Mouse (Mus musculus): ENCODE results near the gene Cyp11a1. TPM values are rescaled to one million over a fixed set of nuclear protein-coding genes. Genes with fewer than 3 reads are reported as not detected.

Gene Cyp11a1
- polyA plus RNA-seq, 1 experiment, result 93.4 TPM

DNA sequence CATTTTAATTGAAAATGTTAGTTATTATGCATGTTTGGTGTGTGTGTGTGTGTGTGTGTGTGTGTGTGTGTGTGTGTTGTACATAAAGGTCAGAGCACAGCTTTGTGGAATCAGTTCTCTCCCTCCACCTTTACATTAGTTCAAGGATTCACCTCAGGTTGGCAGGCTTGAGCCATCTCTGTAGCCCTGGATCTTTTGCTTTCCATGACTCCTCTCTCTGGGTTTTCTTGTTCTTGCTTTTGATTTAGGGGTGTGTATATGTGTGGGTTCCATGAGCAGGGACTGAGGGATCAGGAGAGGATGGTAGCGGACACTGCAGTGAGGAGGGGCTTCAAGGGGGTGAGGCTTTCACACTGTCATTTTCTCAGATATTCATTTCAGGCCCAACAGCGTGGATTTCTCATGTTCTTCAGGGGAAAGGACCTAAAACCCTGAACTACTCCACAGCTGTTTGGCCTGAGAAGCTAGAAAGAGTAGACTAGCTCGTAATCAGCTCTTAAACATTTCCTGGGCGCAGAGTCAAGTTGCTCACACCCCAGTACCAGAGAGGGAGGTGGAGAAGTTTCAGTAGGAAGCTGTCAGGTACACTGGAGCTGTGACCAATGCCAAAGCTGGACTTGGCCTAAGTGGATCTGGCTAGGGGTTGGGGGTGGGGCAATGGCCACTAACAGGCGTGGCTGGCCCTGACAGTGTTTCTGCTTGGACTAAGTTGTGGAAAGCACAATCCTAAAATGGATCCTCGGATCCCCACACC, 59.9 kb downstream of the Cyp11a1 start:
- no peak overlapping the region for H3K4me3 ChIP-seq (ENCODE audit: control insufficient read depth, low read depth, low read length)
- no peak overlapping the region for H3K27ac ChIP-seq (ENCODE audit: control insufficient read depth, insufficient read depth, low read depth, low read length)
- TF ChIP-seq CTCF (IDR thresholded peaks at IDR 0.05; ENCODE audit: control insufficient read depth, insufficient read depth, insufficient replicate concordance, low read depth, low read length), result no peak
- no peak for TF ChIP-seq POLR2A (IDR thresholded peaks at IDR 0.05; ENCODE audit: control insufficient read depth, low read depth, low read length)
- no peaks in the 10 kb centered on the region for H3K4me1 ChIP-seq (ENCODE audit: control insufficient read depth, insufficient read depth, low read length)
- no peaks in the 10 kb centered on the region for H3K36me3 ChIP-seq (ENCODE audit: control insufficient read depth, insufficient read depth, low read length)
- H3K27me3 ChIP-seq (ENCODE audit: control insufficient read depth, insufficient read depth, low read length), result no peaks in the 10 kb centered on the region

GRCm38 (mm10) chr9:58066731-58067095, 60.5 kb downstream of the Cyp11a1 start:
- H3K4me3 ChIP-seq (ENCODE audit: control insufficient read depth, low read depth, low read length), result no peak overlapping the region
- no peaks in the 10 kb centered on the region for H3K27me3 ChIP-seq (ENCODE audit: control insufficient read depth, insufficient read depth, low read length)
- no peaks in the 10 kb centered on the region for H3K36me3 ChIP-seq (ENCODE audit: control insufficient read depth, insufficient read depth, low read length)
- no peaks in the 10 kb centered on the region for H3K4me1 ChIP-seq (ENCODE audit: control insufficient read depth, insufficient read depth, low read length)
- TF ChIP-seq CTCF (IDR thresholded peaks at IDR 0.05; ENCODE audit: control insufficient read depth, insufficient read depth, insufficient replicate concordance, low read depth, low read length) (no peak), POLR2A (IDR thresholded peaks at IDR 0.05; ENCODE audit: control insufficient read depth, low read depth, low read length) (no peak)
- H3K27ac ChIP-seq (ENCODE audit: control insufficient read depth, insufficient read depth, low read depth, low read length), result no peak overlapping the region

- Histone ChIP-seq H3K4me3 (ENCODE audit: control insufficient read depth, low read depth, low read length) (no peak overlapping the region), H3K27ac (ENCODE audit: control insufficient read depth, insufficient read depth, low read depth, low read length) (no peak overlapping the region), H3K27me3 (ENCODE audit: control insufficient read depth, insufficient read depth, low read length) (no peaks in the 10 kb centered on the region), H3K4me1 (ENCODE audit: control insufficient read depth, insufficient read depth, low read length) (no peaks in the 10 kb centered on the region), H3K36me3 (ENCODE audit: control insufficient read depth, insufficient read depth, low read length) (no peaks in the 10 kb centered on the region)
- no peak for TF ChIP-seq POLR2A (IDR thresholded peaks at IDR 0.05; ENCODE audit: control insufficient read depth, low read depth, low read length)
- TF ChIP-seq CTCF (IDR thresholded peaks at IDR 0.05; ENCODE audit: control insufficient read depth, insufficient read depth, insufficient replicate concordance, low read depth, low read length), result no peak
Observed at GRCm38 (mm10) chr9:58067546-58067945, 61.3 kb downstream of the Cyp11a1 start.

DNA sequence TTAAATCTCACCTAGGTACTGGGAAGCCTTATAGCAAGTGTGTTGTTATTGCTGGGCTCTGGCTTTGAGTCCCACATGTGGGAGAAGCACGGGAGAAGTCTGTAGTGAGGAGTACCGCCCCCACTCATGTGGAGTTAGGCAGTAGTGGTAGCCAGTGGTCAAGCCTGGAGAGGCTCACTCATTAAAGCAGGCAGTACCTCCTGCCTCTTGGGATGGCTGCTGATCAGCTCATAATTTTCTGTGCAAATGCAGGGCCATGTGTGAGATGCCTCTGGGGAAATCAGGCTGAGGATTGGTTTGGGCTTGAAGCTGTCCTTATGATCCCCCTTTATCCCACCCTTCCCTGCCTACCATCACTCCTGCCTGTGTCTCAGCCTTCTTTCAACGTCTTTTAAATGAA, 68.3 kb downstream of the Cyp11a1 start:
- Histone ChIP-seq H3K4me1 (ENCODE audit: control insufficient read depth, insufficient read depth, low read length) (no peaks in the 10 kb centered on the region), H3K27me3 (ENCODE audit: control insufficient read depth, insufficient read depth, low read length) (no peaks in the 10 kb centered on the region), H3K4me3 (ENCODE audit: control insufficient read depth, low read depth, low read length) (no peak overlapping the region), H3K36me3 (ENCODE audit: control insufficient read depth, insufficient read depth, low read length) (no peaks in the 10 kb centered on the region), H3K27ac (ENCODE audit: control insufficient read depth, insufficient read depth, low read depth, low read length) (no peak overlapping the region)
- TF ChIP-seq CTCF (IDR thresholded peaks at IDR 0.05; ENCODE audit: control insufficient read depth, insufficient read depth, insufficient replicate concordance, low read depth, low read length) (no peak), POLR2A (IDR thresholded peaks at IDR 0.05; ENCODE audit: control insufficient read depth, low read depth, low read length) (no peak)

Other genes with a start within 250 kb of the Cyp11a1 start
- gene Clk3, start 240.6 kb upstream of the Cyp11a1 start, polyA plus RNA-seq (2012; rRNA removed), result 197 and 224 TPM in 2 replicates
- gene Arid3b, start 169.6 kb upstream of the Cyp11a1 start, polyA plus RNA-seq (2012; rRNA removed), result 42.9 and 44.8 TPM in 2 replicates
- gene Ubl7, start 95.4 kb upstream of the Cyp11a1 start, polyA plus RNA-seq (2012; rRNA removed), result 714 and 753 TPM in 2 replicates
- 23.7 and 27.9 TPM in 2 replicates for gene Sema7a, start 66.3 kb upstream of the Cyp11a1 start, polyA plus RNA-seq (2012; rRNA removed)
- 3.9 and 6.4 TPM in 2 replicates for gene Stra6, start 57.4 kb downstream of the Cyp11a1 start, polyA plus RNA-seq (2012; rRNA removed)
- gene Ccdc33, start 112.4 kb downstream of the Cyp11a1 start, polyA plus RNA-seq (2012; rRNA removed), result 97.2 and 107 TPM in 2 replicates
- gene Islr, start 197.9 kb downstream of the Cyp11a1 start, polyA plus RNA-seq (2012; rRNA removed), result 5.6 and 8.4 TPM in 2 replicates
- 5.1 and 5.2 TPM in 2 replicates for gene Islr2, start 197.9 kb downstream of the Cyp11a1 start, polyA plus RNA-seq (2012; rRNA removed)
- gene Pml, start 243.4 kb downstream of the Cyp11a1 start, polyA plus RNA-seq (2012; rRNA removed), result 1.8 and 2.9 TPM in 2 replicates
- 11.0 and 11.5 TPM in 2 replicates for gene Stoml1, start 246.8 kb downstream of the Cyp11a1 start, polyA plus RNA-seq (2012; rRNA removed)